Mouse (Mus musculus) cerebellum, adult 2 months (tissue): ENCODE data around the gene Slit3. TPM values are rescaled to one million over a fixed set of nuclear protein-coding genes. Genes with fewer than 3 reads are reported as not detected.

Experiments used
- DNase-seq, 2 experiments: peaks; one replicate each; pipeline ENCODE4 v3.0.0; 2021
- H3K27ac ChIP-seq: fragments of 200-500 bp; 2 replicates; pipeline ENCODE4 v1.5.1; 2012; ENCODE audit warnings: low read length, control low read depth, inconsistent platforms; ENCODE audit not compliant: insufficient read depth
- H3K27me3 ChIP-seq: fragments of 200-500 bp; 2 replicates; pipeline ENCODE4 v1.6.1; 2012; ENCODE audit warnings: inconsistent platforms, mild to moderate bottlenecking, low read length, moderate library complexity; ENCODE audit not compliant: control insufficient read depth, insufficient read depth
- H3K4me1 ChIP-seq: fragments of 200-500 bp; 2 replicates; pipeline ENCODE4 v1.6.1; 2011; ENCODE audit warnings: low read length; ENCODE audit not compliant: control insufficient read depth, insufficient read depth
- H3K4me3 ChIP-seq: fragments of 200-500 bp; replicated peaks from 2 replicates; pipeline ENCODE3; 2011; ENCODE audit warnings: mild to moderate bottlenecking, low read depth, low read length, control low read depth; ENCODE audit not compliant: insufficient read depth
- CTCF ChIP-seq: fragments of 200-500 bp; IDR thresholded peaks from 2 replicates; pipeline ENCODE4 v1.5.1; 2011; ENCODE audit warnings: low read depth, mild to moderate bottlenecking, control low read depth, low read length, moderate library complexity, borderline replicate concordance; ENCODE audit not compliant: insufficient read depth
- POLR2A ChIP-seq: fragments of 200-500 bp; IDR thresholded peaks from 2 replicates; pipeline ENCODE4 v1.6.1; 2011; ENCODE audit warnings: low read length, control low read depth, borderline replicate concordance; ENCODE audit not compliant: insufficient read depth
- WGBS: fragments of 180-500 bp; shearing (Covaris S2); methylation state at CpG from one replicate; pipeline ENCODE4 v1.1.7; 2018; 5-methylcytosine and 5-hydroxymethylcytosine counted together
- polyA plus RNA-seq: library from polyadenylated mRNA; depleted of rRNA; stranded (reverse); fragments of >200 nt; gene quantifications from 2 replicates; pipeline ENCODE4 v1.2.3, GENCODE M21; 2012

Gene Slit3
- polyA plus RNA-seq, 1 experiment = 10.0 TPM

- H3K4me1 ChIP-seq = peaks cover 3% of the 10 kb centered on the region; the same call in 1 of the 2 replicates
- H3K4me3 ChIP-seq = no peak overlapping the region
- no peak overlapping the region for H3K27ac ChIP-seq
- no peaks in the 10 kb centered on the region for H3K27me3 ChIP-seq
- TF ChIP-seq POLR2A = no peak
- TF ChIP-seq CTCF = no peak
- WGBS = 78% methylated on average over 6 of the region's 6 CpGs
- no peak for DNase-seq
Measured at GRCm38 (mm10) chr11:35361071-35361470, 240.0 kb downstream of the Slit3 start.

- TF ChIP-seq POLR2A (no peak), CTCF (no peak)
- 77% methylated on average over 4 of the region's 4 CpGs for WGBS
- no peaks in the 10 kb centered on the region for H3K27me3 ChIP-seq
- H3K4me1 ChIP-seq = peaks cover 3% of the 10 kb centered on the region; the same call in 1 of the 2 replicates
- H3K4me3 ChIP-seq = no peak overlapping the region
- H3K27ac ChIP-seq = no peak overlapping the region
- no peak for DNase-seq
Measured at GRCm38 (mm10) chr11:35362975-35363374, 242.0 kb downstream of the Slit3 start.

- H3K4me3 ChIP-seq = no peak overlapping the region
- H3K27me3 ChIP-seq = no peaks in the 10 kb centered on the region
- DNase-seq = no peak
- peaks cover 6% of the 10 kb centered on the region for H3K4me1 ChIP-seq
- TF ChIP-seq CTCF (no peak), POLR2A (no peak)
- 69% methylated on average over 10 of the region's 10 CpGs for WGBS
- H3K27ac ChIP-seq = no peak overlapping the region
Measured at GRCm38 (mm10) chr11:35364469-35364868, 243.4 kb downstream of the Slit3 start.

- no peak for DNase-seq
- TF ChIP-seq CTCF = no peak
- no peak for TF ChIP-seq POLR2A
- 58% methylated on average over 8 of the region's 8 CpGs for WGBS
- Histone ChIP-seq H3K27ac (no peak overlapping the region), H3K4me1 (peaks cover 13% of the 10 kb centered on the region), H3K27me3 (no peaks in the 10 kb centered on the region), H3K4me3 (no peak overlapping the region)
Measured at GRCm38 (mm10) chr11:35365510-35365931, 244.5 kb downstream of the Slit3 start.

GRCm38 (mm10) chr11:35366611-35367010 lies 245.6 kb downstream of the Slit3 start:
- no peak for DNase-seq
- H3K4me3 ChIP-seq = no peak overlapping the region
- no peaks in the 10 kb centered on the region for H3K27me3 ChIP-seq
- no peak overlapping the region for H3K27ac ChIP-seq
- peaks cover 13% of the 10 kb centered on the region for H3K4me1 ChIP-seq
- WGBS = 81% methylated on average over 4 of the region's 4 CpGs
- no peak for TF ChIP-seq CTCF
- TF ChIP-seq POLR2A = no peak

- WGBS = 92% methylated on average over 4 of the region's 4 CpGs
- Histone ChIP-seq H3K4me3 (no peak overlapping the region), H3K27me3 (no peaks in the 10 kb centered on the region), H3K4me1 (peaks cover 13% of the 10 kb centered on the region), H3K27ac (no peak overlapping the region)
- TF ChIP-seq CTCF (no peak), POLR2A (no peak)
- DNase-seq = no peak
Measured at GRCm38 (mm10) chr11:35367248-35367647, 246.2 kb downstream of the Slit3 start.

- TF ChIP-seq POLR2A (no peak), CTCF (no peak)
- Histone ChIP-seq H3K27me3 (no peaks in the 10 kb centered on the region), H3K4me3 (no peak overlapping the region), H3K27ac (no peak overlapping the region), H3K4me1 (peaks cover 13% of the 10 kb centered on the region)
- WGBS = 24% methylated on average over 7 of the region's 7 CpGs
- peak in 1 of 2 experiments; percentile 20 for DNase-seq
Measured at GRCm38 (mm10) chr11:35369964-35370363, 248.9 kb downstream of the Slit3 start.

GRCm38 (mm10) chr11:35370705-35371104 lies 249.7 kb downstream of the Slit3 start:
- no peak for DNase-seq
- no peak for TF ChIP-seq POLR2A
- no peak for TF ChIP-seq CTCF
- H3K27ac ChIP-seq = no peak overlapping the region
- WGBS = 64% methylated on average over 5 of the region's 5 CpGs
- no peak overlapping the region for H3K4me3 ChIP-seq
- no peaks in the 10 kb centered on the region for H3K27me3 ChIP-seq
- peaks cover 13% of the 10 kb centered on the region for H3K4me1 ChIP-seq
